Mouse (Mus musculus): Measurements from ENCODE around the gene Zp2. TPM values are rescaled to one million over a fixed set of nuclear protein-coding genes. Genes with fewer than 3 reads are reported as not detected.

Gene Zp2
- total and polyA plus RNA-seq, 3 experiments, result 0.11 TPM; not detected in 2

- no peaks in the 10 kb centered on the region for H3K9me3 ChIP-seq (replicated peaks)
- no peaks in the 10 kb centered on the region for H3K4me1 ChIP-seq (ENCODE audit: insufficient read depth, low read depth, low read length)
- no peak for TF ChIP-seq POLR2AphosphoS5 (IDR thresholded peaks at IDR 0.05; ENCODE audit: insufficient replicate concordance, low read depth, low read length)
- TF ChIP-seq GATA1 (IDR thresholded peaks at IDR 0.05; ENCODE audit: borderline replicate concordance, low read length), result no peak
- TF ChIP-seq TAL1 (conservative IDR thresholded peaks at IDR 0.05; ENCODE audit: low read depth, low read length), result no peak
- H3K27me3 ChIP-seq (ENCODE audit: insufficient read depth, low read length), result peaks cover 3% of the 10 kb centered on the region; the same call in 1 of the 2 replicates
- no peaks in the 10 kb centered on the region for H3K36me3 ChIP-seq (replicated peaks)
- ATAC-seq (ENCODE audit: extremely low read depth, insufficient number of reproducible peaks, low FRiP score, poor library complexity, severe bottlenecking) (0 out of 2 replicates have a peak, but pooled peaks have one; percentile 8), DNase-seq (ENCODE audit: low spot score) (no peak)
- H3K4me3 ChIP-seq (ENCODE audit: low read depth, low read length), result no peak overlapping the region
These were observed 20.2 kb downstream of the Zp2 start for GRCm38 (mm10) chr7:120124844-120125243.

DNA sequence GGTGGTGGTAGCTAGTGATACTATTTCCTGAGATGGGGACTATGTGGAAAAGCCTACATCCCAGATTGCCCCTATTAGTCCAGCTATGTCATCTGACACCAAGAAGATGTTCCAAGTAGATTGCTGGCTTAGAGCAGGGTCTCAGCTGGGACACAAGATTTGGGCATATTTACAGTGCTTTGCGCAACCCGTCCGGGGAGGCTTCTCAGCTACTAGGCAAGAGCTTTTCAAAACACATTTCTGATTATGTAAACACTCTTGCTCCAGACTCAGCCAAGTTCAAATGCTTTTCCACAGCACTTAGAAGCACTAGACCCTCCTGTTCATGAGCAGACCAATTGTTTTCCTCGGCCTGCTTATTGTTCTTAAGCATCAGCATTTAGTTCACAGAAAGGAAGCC, 21.3 kb downstream of the Zp2 start:
- ATAC-seq (ENCODE audit: extremely low read depth, insufficient number of reproducible peaks, low FRiP score, poor library complexity, severe bottlenecking), result no peak
- H3K4me1 ChIP-seq (ENCODE audit: insufficient read depth, low read depth, low read length), result no peaks in the 10 kb centered on the region
- H3K4me3 ChIP-seq (ENCODE audit: low read depth, low read length), result no peak overlapping the region
- no peak for DNase-seq (ENCODE audit: low spot score)
- H3K9me3 ChIP-seq (replicated peaks), result no peaks in the 10 kb centered on the region
- no peaks in the 10 kb centered on the region for H3K36me3 ChIP-seq (replicated peaks)
- no peak for TF ChIP-seq POLR2AphosphoS5 (IDR thresholded peaks at IDR 0.05; ENCODE audit: insufficient replicate concordance, low read depth, low read length)
- TF ChIP-seq TAL1 (conservative IDR thresholded peaks at IDR 0.05; ENCODE audit: low read depth, low read length), result no peak
- no peak for TF ChIP-seq GATA1 (IDR thresholded peaks at IDR 0.05; ENCODE audit: borderline replicate concordance, low read length)
- TF ChIP-seq CTCF (IDR thresholded peaks at IDR 0.05; ENCODE audit: low read depth, low read length), result no peak
- TF ChIP-seq GATA2 (IDR thresholded peaks at IDR 0.05; ENCODE audit: borderline replicate concordance, low read depth, low read length), result no peak
- H3K27me3 ChIP-seq (ENCODE audit: insufficient read depth, low read length), result peaks cover 3% of the 10 kb centered on the region; the same call in 1 of the 2 replicates

- peaks cover 3% of the 10 kb centered on the region; the same call in 1 of the 2 replicates for H3K27me3 ChIP-seq (ENCODE audit: insufficient read depth, low read length)
- H3K9me3 ChIP-seq (replicated peaks), result no peaks in the 10 kb centered on the region
- no peaks in the 10 kb centered on the region for H3K36me3 ChIP-seq (replicated peaks)
- ATAC-seq (ENCODE audit: extremely low read depth, insufficient number of reproducible peaks, low FRiP score, poor library complexity, severe bottlenecking) (no peak), DNase-seq (ENCODE audit: low spot score) (no peak)
- TF ChIP-seq POLR2AphosphoS5 (IDR thresholded peaks at IDR 0.05; ENCODE audit: insufficient replicate concordance, low read depth, low read length) (no peak), TAL1 (conservative IDR thresholded peaks at IDR 0.05; ENCODE audit: low read depth, low read length) (no peak), GATA2 (IDR thresholded peaks at IDR 0.05; ENCODE audit: borderline replicate concordance, low read depth, low read length) (no peak), GATA1 (IDR thresholded peaks at IDR 0.05; ENCODE audit: borderline replicate concordance, low read length) (no peak), CTCF (IDR thresholded peaks at IDR 0.05; ENCODE audit: low read depth, low read length) (no peak)
- H3K4me3 ChIP-seq (ENCODE audit: low read depth, low read length), result no peak overlapping the region
- H3K4me1 ChIP-seq (ENCODE audit: insufficient read depth, low read depth, low read length), result no peaks in the 10 kb centered on the region
These were observed 27.6 kb downstream of the Zp2 start for GRCm38 (mm10) chr7:120117529-120117928.

GRCm38 (mm10) chr7:120116976-120117375, 28.1 kb downstream of the Zp2 start:
- no peak for DNase-seq (ENCODE audit: low spot score)
- H3K36me3 ChIP-seq (replicated peaks), result no peaks in the 10 kb centered on the region
- H3K4me1 ChIP-seq (ENCODE audit: insufficient read depth, low read depth, low read length), result no peaks in the 10 kb centered on the region
- no peak overlapping the region for H3K4me3 ChIP-seq (ENCODE audit: low read depth, low read length)
- no peak for ATAC-seq (ENCODE audit: extremely low read depth, insufficient number of reproducible peaks, low FRiP score, poor library complexity, severe bottlenecking)
- TF ChIP-seq GATA2 (IDR thresholded peaks at IDR 0.05; ENCODE audit: borderline replicate concordance, low read depth, low read length) (no peak), TAL1 (conservative IDR thresholded peaks at IDR 0.05; ENCODE audit: low read depth, low read length) (no peak), CTCF (IDR thresholded peaks at IDR 0.05; ENCODE audit: low read depth, low read length) (no peak), GATA1 (IDR thresholded peaks at IDR 0.05; ENCODE audit: borderline replicate concordance, low read length) (no peak), POLR2AphosphoS5 (IDR thresholded peaks at IDR 0.05; ENCODE audit: insufficient replicate concordance, low read depth, low read length) (no peak)
- peaks cover 3% of the 10 kb centered on the region; the same call in 1 of the 2 replicates for H3K27me3 ChIP-seq (ENCODE audit: insufficient read depth, low read length)
- no peaks in the 10 kb centered on the region for H3K9me3 ChIP-seq (replicated peaks)

GRCm38 (mm10) chr7:120109676-120110075, 35.4 kb downstream of the Zp2 start:
- TF ChIP-seq GATA2 (IDR thresholded peaks at IDR 0.05; ENCODE audit: borderline replicate concordance, low read depth, low read length) (no peak), POLR2AphosphoS5 (IDR thresholded peaks at IDR 0.05; ENCODE audit: insufficient replicate concordance, low read depth, low read length) (no peak), TAL1 (conservative IDR thresholded peaks at IDR 0.05; ENCODE audit: low read depth, low read length) (no peak), CTCF (IDR thresholded peaks at IDR 0.05; ENCODE audit: low read depth, low read length) (no peak), GATA1 (IDR thresholded peaks at IDR 0.05; ENCODE audit: borderline replicate concordance, low read length) (no peak)
- ATAC-seq (ENCODE audit: extremely low read depth, insufficient number of reproducible peaks, low FRiP score, poor library complexity, severe bottlenecking), result no peak
- no peak overlapping the region for H3K4me3 ChIP-seq (ENCODE audit: low read depth, low read length)

GRCm38 (mm10) chr7:120106356-120106755, 38.7 kb downstream of the Zp2 start:
- Histone ChIP-seq H3K4me3 (ENCODE audit: low read depth, low read length) (no peak overlapping the region), H3K9me3 (replicated peaks) (no peaks in the 10 kb centered on the region)
- no peak for DNase-seq (ENCODE audit: low spot score)

More at GRCm38 (mm10) chr7:120109676-120110075, 35.4 kb downstream of the Zp2 start:
- Histone ChIP-seq H3K36me3 (replicated peaks) (no peaks in the 10 kb centered on the region), H3K27me3 (ENCODE audit: insufficient read depth, low read length) (no peaks in the 10 kb centered on the region), H3K4me1 (ENCODE audit: insufficient read depth, low read depth, low read length) (no peaks in the 10 kb centered on the region), H3K9me3 (replicated peaks) (no peaks in the 10 kb centered on the region)
- no peak for DNase-seq (ENCODE audit: low spot score)

More at GRCm38 (mm10) chr7:120106356-120106755, 38.7 kb downstream of the Zp2 start:
- Histone ChIP-seq H3K4me1 (ENCODE audit: insufficient read depth, low read depth, low read length) (peaks cover 3% of the 10 kb centered on the region), H3K36me3 (replicated peaks) (no peaks in the 10 kb centered on the region), H3K27me3 (ENCODE audit: insufficient read depth, low read length) (peaks cover 3% of the 10 kb centered on the region; the same call in 1 of the 2 replicates)
- no peak for TF ChIP-seq GATA1 (IDR thresholded peaks at IDR 0.05; ENCODE audit: borderline replicate concordance, low read length)
- TF ChIP-seq GATA2 (IDR thresholded peaks at IDR 0.05; ENCODE audit: borderline replicate concordance, low read depth, low read length), result no peak
- no peak for TF ChIP-seq CTCF (IDR thresholded peaks at IDR 0.05; ENCODE audit: low read depth, low read length)
- TF ChIP-seq POLR2AphosphoS5 (IDR thresholded peaks at IDR 0.05; ENCODE audit: insufficient replicate concordance, low read depth, low read length), result no peak
- no peak for TF ChIP-seq TAL1 (conservative IDR thresholded peaks at IDR 0.05; ENCODE audit: low read depth, low read length)
- ATAC-seq (ENCODE audit: extremely low read depth, insufficient number of reproducible peaks, low FRiP score, poor library complexity, severe bottlenecking), result no peak

Measured in G1E (cell line).